In the genomic region with DNA sequence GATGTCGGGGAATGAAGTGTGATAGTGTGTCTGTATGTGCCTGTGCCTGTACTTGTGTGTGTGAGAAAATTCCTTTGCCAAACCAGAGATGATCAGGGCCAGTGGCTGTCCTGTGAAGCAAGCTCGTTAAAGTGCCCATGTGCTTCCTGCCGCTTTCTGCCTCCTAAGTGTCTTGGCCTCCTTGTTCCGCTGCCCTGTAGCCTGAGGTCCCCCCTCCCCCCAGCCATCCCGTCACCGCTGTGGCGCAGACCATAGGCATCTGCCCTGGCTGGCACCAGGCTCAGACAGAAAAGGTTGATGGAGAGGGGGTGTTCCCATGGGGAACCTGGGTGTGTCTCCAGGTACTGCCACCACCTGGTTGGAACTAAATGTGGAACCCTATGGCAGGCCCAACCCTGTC, we compare ENCODE assay signal across 18 mouse cellular contexts. TPM values are rescaled to one million over a fixed set of nuclear protein-coding genes. Genes with fewer than 3 reads are reported as not detected.
A peak's percentile ranks its signal among the peaks of the same experiment; 100 is the strongest.
DNase-seq lines count a peak whose midpoint lies in the region; ATAC-seq and TF ChIP-seq lines count a peak whose summit lies in the region.
"Had no signal": no experiment of that assay in that cellular context is flagged by ENCODE, and none has a peak within 500 bp of the region (broad histone marks: within the 10 kb centered on the region; RNA-seq: fewer than 3 reads in every experiment).

No protein-coding gene starts in this region.

- peaks cover 95% of the 10 kb centered on the region for H3K4me1 ChIP-seq in forebrain, embryonic 12.5 days
- peaks cover 99% of the 10 kb centered on the region for H3K4me1 ChIP-seq in forebrain, embryonic 10.5 days
- H3K4me1 ChIP-seq in kidney, postnatal 0 days (replicated peaks; ENCODE audit: insufficient read depth, low read length): no peaks in the 10 kb centered on the region; the same call in 1 of the 2 replicates
- H3K4me1 ChIP-seq in hindbrain, embryonic 13.5 days (replicated peaks): peaks cover 45% of the 10 kb centered on the region

- no peak overlapping the region for H3K9ac ChIP-seq in forebrain, embryonic 12.5 days
- no peak overlapping the region for H3K9ac ChIP-seq in kidney, postnatal 0 days (ENCODE audit: low read depth, low read length)
- H3K9ac ChIP-seq in hindbrain, embryonic 13.5 days: no peak overlapping the region
- H3K9ac ChIP-seq: liver, embryonic 12.5 days; neural tube, embryonic 13.5 days had no signal

- no peak for TF ChIP-seq CTCF in kidney, postnatal 0 days (IDR thresholded peaks at IDR 0.05; ENCODE audit: low read depth)

- no peak for DNase-seq in forebrain, embryonic 10.5 days (ENCODE audit: extremely low spot score, low spot score)
- DNase-seq in kidney, postnatal 0 days (ENCODE audit: low spot score): no peak
- DNase-seq in kidney, adult 8-10 months: no peak
- no peak for DNase-seq in spleen, postnatal 4 days (ENCODE audit: low spot score in 2 of 2)
- DNase-seq: adrenal gland, postnatal 14 days; cerebellum, adult 9-11 months; heart, postnatal 14 days; layer of hippocampus, postnatal 36 days; thymus, adult 2 months had no signal

- H3K4me2 ChIP-seq in forebrain, embryonic 12.5 days: no peak overlapping the region
- H3K4me2 ChIP-seq in kidney, postnatal 0 days (ENCODE audit: low read length): no peak overlapping the region
- H3K4me2 ChIP-seq in hindbrain, embryonic 13.5 days: no peak overlapping the region
- H3K4me2 ChIP-seq: liver, embryonic 12.5 days; neural tube, embryonic 13.5 days had no signal

- 44% methylated on average over 7 of the region's 7 CpGs for WGBS in forebrain, embryonic 12.5 days
- 62% methylated on average over 7 of the region's 7 CpGs for WGBS in forebrain, embryonic 10.5 days
- WGBS in kidney, postnatal 0 days: 59% methylated on average over 7 of the region's 7 CpGs
- 61% methylated on average over 7 of the region's 7 CpGs for WGBS in hindbrain, embryonic 13.5 days

- no peak overlapping the region for H3K4me3 ChIP-seq in forebrain, embryonic 12.5 days (replicated peaks)
- H3K4me3 ChIP-seq in forebrain, embryonic 10.5 days: no peak overlapping the region
- no peak overlapping the region for H3K4me3 ChIP-seq in kidney, postnatal 0 days (replicated peaks; ENCODE audit: low read depth, low read length)
- no peak overlapping the region for H3K4me3 ChIP-seq in hindbrain, embryonic 13.5 days
- H3K4me3 ChIP-seq: heart, embryonic 10.5 days; liver, embryonic 12.5 days; megakaryocyte, embryonic 14.5 days; neural tube, embryonic 13.5 days had no signal

- H3K27me3 ChIP-seq in forebrain, embryonic 12.5 days: peaks cover 62% of the 10 kb centered on the region
- H3K27me3 ChIP-seq in forebrain, embryonic 10.5 days (ENCODE audit: poor library complexity, severe bottlenecking): peaks cover 99% of the 10 kb centered on the region
- H3K27me3 ChIP-seq in kidney, postnatal 0 days (ENCODE audit: insufficient read depth, low read length): no peaks in the 10 kb centered on the region
- H3K27me3 ChIP-seq in hindbrain, embryonic 13.5 days: 0 out of 2 replicates have a peak, but pooled peaks cover 6% of the 10 kb centered on the region
- H3K27me3 ChIP-seq: CH12.LX had no signal

- ATAC-seq in forebrain, embryonic 12.5 days (ENCODE audit: low FRiP score): no peak
- ATAC-seq in kidney, postnatal 0 days (replicated peaks; ENCODE audit: low FRiP score, low read depth): no peak
- peak; percentile 63 for ATAC-seq in granulocyte monocyte progenitor cell, adult 5-6 weeks (replicated peaks; ENCODE audit: poor library complexity, severe bottlenecking)
- ATAC-seq in megakaryocyte progenitor cell, adult 5-6 weeks (replicated peaks; ENCODE audit: poor library complexity): peak; percentile 65
- no peak for ATAC-seq in hindbrain, embryonic 13.5 days (ENCODE audit: low FRiP score)
- ATAC-seq: liver, embryonic 12.5 days had no signal

- peaks cover 42% of the 10 kb centered on the region for H3K36me3 ChIP-seq in forebrain, embryonic 12.5 days (replicated peaks)
- peaks cover 76% of the 10 kb centered on the region for H3K36me3 ChIP-seq in forebrain, embryonic 10.5 days (replicated peaks)
- H3K36me3 ChIP-seq in kidney, postnatal 0 days (ENCODE audit: insufficient read depth, low read length): peaks cover 10% of the 10 kb centered on the region; the same call in 1 of the 2 replicates
- H3K36me3 ChIP-seq in hindbrain, embryonic 13.5 days: peaks cover 25% of the 10 kb centered on the region

- H3K27ac ChIP-seq in forebrain, embryonic 12.5 days: peak overlapping the region; percentile 81; the same call in 1 of the 2 replicates
- no peak overlapping the region for H3K27ac ChIP-seq in forebrain, embryonic 10.5 days
- peak overlapping the region; percentile 66; the same call in 1 of the 2 replicates for H3K27ac ChIP-seq in kidney, postnatal 0 days
- no peak overlapping the region for H3K27ac ChIP-seq in hindbrain, embryonic 13.5 days
- H3K27ac ChIP-seq: heart, embryonic 10.5 days; liver, embryonic 12.5 days; neural tube, embryonic 13.5 days had no signal

- H3K9me3 ChIP-seq in forebrain, embryonic 12.5 days: no peaks in the 10 kb centered on the region
- no peaks in the 10 kb centered on the region for H3K9me3 ChIP-seq in forebrain, embryonic 10.5 days
- H3K9me3 ChIP-seq in kidney, postnatal 0 days (replicated peaks; ENCODE audit: low read length): no peaks in the 10 kb centered on the region
- H3K9me3 ChIP-seq in hindbrain, embryonic 13.5 days: no peaks in the 10 kb centered on the region
- H3K9me3 ChIP-seq: heart, embryonic 10.5 days; liver, embryonic 12.5 days; megakaryocyte, embryonic 14.5 days; neural tube, embryonic 13.5 days had no signal

RNA-seq across cellular contexts. Expression of a gene that starts 13.1 kb away (rescaled TPM):
- polyA plus RNA-seq in forebrain, embryonic 12.5 days (2016; fragmentation: Nextera tagmentation; extraction: Ambion mirVana): 99.2 and 106 TPM in 2 replicates
- polyA plus RNA-seq in forebrain, embryonic 10.5 days (2016; fragmentation: Nextera tagmentation; extraction: Ambion mirVana): 71.3 and 72.2 TPM in 2 replicates
- 51.2 and 64.4 TPM in 2 replicates for polyA plus RNA-seq in kidney, postnatal 0 days (2015; fragmentation: Nextera tagmentation; extraction: Ambion mirVana)
- total RNA-seq in granulocyte monocyte progenitor cell, adult 5-6 weeks (2014; fragmentation: Nextera tagmentation): 0.47 and 0.62 TPM in 2 replicates
- total RNA-seq in granulocyte monocyte progenitor cell, adult 5-6 weeks (2017): 0.34 and 0.46 TPM in 2 replicates
- 1.0 and 1.2 TPM in 2 replicates for total RNA-seq in megakaryocyte progenitor cell, adult 5-6 weeks (2015)
- total RNA-seq in megakaryocyte progenitor cell, adult 5-6 weeks (2017): 0.98 and 1.00 TPM in 2 replicates
- polyA plus RNA-seq in hindbrain, embryonic 13.5 days (2015; fragmentation: Nextera tagmentation; extraction: Ambion mirVana): 26.6 and 33.0 TPM in 2 replicates

Comparison
In these comparisons a context has a peak if more than half of its experiments do, and no peak if none do; other contexts are left out.
1. H3K27ac ChIP-seq: peak in forebrain, embryonic 12.5 days (single experiment) and kidney, postnatal 0 days (single experiment); none in forebrain, embryonic 10.5 days (single experiment) and hindbrain, embryonic 13.5 days (single experiment).
2. ATAC-seq: peak in granulocyte monocyte progenitor cell, adult 5-6 weeks (single experiment) and megakaryocyte progenitor cell, adult 5-6 weeks (single experiment); none in forebrain, embryonic 12.5 days (single experiment), kidney, postnatal 0 days (single experiment) and hindbrain, embryonic 13.5 days (single experiment).